Comparison of ENCODE assay signal across 31 mouse cellular contexts in the genomic region with DNA sequence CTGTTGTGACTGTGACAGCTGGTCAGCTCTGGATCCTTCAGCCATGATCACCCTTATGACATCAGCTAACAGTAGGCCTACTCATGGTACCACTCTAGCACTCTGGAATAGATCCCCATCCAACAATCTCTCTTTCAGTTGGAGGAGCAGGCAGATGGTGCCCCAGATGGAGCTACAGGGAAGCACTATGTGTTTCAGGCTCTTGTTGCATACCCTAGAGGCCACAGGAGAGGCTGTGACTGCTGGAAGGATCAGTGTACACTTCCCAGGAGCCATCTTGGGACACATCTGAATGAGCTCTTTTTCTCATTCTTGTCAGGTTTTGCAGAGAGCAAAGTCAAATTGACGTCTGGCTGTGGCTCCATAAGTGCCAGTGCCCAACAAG. TPM values are rescaled to one million over a fixed set of nuclear protein-coding genes. Genes with fewer than 3 reads are reported as not detected.
A peak's percentile ranks its signal among the peaks of the same experiment; 100 is the strongest.
DNase-seq lines count a peak whose midpoint lies in the region; ATAC-seq and TF ChIP-seq lines count a peak whose summit lies in the region.
"Had no signal": no experiment of that assay in that cellular context is flagged by ENCODE, and none has a peak within 500 bp of the region (broad histone marks: within the 10 kb centered on the region; RNA-seq: fewer than 3 reads in every experiment).

No protein-coding gene starts in this region.

- ATAC-seq in forebrain, embryonic 14.5 days = no peak
- no peak for ATAC-seq in forebrain, embryonic 11.5 days (replicated peaks; ENCODE audit: low FRiP score)
- ATAC-seq in intestine, embryonic 16.5 days = no peak
- ATAC-seq in intestine, postnatal 0 days = no peak
- no peak for ATAC-seq in erythroid progenitor cell, adult 5-6 weeks (replicated peaks; ENCODE audit: low FRiP score, poor library complexity, severe bottlenecking)

- 55% methylated on average over 1 of the region's 1 CpGs for WGBS in forebrain, embryonic 14.5 days
- 61% methylated on average over 1 of the region's 1 CpGs for WGBS in forebrain, embryonic 11.5 days
- WGBS in intestine, embryonic 16.5 days = 54% methylated on average over 1 of the region's 1 CpGs
- 48% methylated on average over 1 of the region's 1 CpGs for WGBS in intestine, postnatal 0 days

- 0 out of 2 replicates have a peak overlapping the region, but pooled peaks have one; percentile 4 for H3K27ac ChIP-seq in forebrain, embryonic 14.5 days (ENCODE audit: low read depth, low read length)
- no peak overlapping the region for H3K27ac ChIP-seq in forebrain, embryonic 11.5 days (ENCODE audit: low read depth, low read length)
- peak overlapping the region; percentile 71 for H3K27ac ChIP-seq in intestine, embryonic 16.5 days (ENCODE audit: low read length)
- no peak overlapping the region for H3K27ac ChIP-seq in intestine, postnatal 0 days (ENCODE audit: low read depth, low read length)
- H3K27ac ChIP-seq: heart, embryonic 13.5 days; hindbrain, embryonic 15.5 days; neural tube, embryonic 13.5 days had no signal

- TF ChIP-seq CTCF in intestine, postnatal 0 days (IDR thresholded peaks at IDR 0.05; ENCODE audit: low read depth) = no peak

- peaks cover 33% of the 10 kb centered on the region for H3K4me1 ChIP-seq in forebrain, embryonic 14.5 days (ENCODE audit: control insufficient read depth, insufficient read depth, low read length)
- H3K4me1 ChIP-seq in forebrain, embryonic 11.5 days (replicated peaks; ENCODE audit: control insufficient read depth, insufficient read depth, low read length) = peaks cover 33% of the 10 kb centered on the region
- peaks cover 79% of the 10 kb centered on the region for H3K4me1 ChIP-seq in intestine, embryonic 16.5 days (ENCODE audit: control insufficient read depth, insufficient read depth, low read length)
- H3K4me1 ChIP-seq in intestine, postnatal 0 days (replicated peaks; ENCODE audit: control insufficient read depth, insufficient read depth, low read length) = peaks cover 41% of the 10 kb centered on the region

- no peak overlapping the region for H3K9ac ChIP-seq in forebrain, embryonic 14.5 days (ENCODE audit: low read length)
- no peak overlapping the region for H3K9ac ChIP-seq in forebrain, embryonic 11.5 days (ENCODE audit: low read length)
- H3K9ac ChIP-seq in intestine, embryonic 16.5 days (ENCODE audit: low read depth, low read length) = no peak overlapping the region
- no peak overlapping the region for H3K9ac ChIP-seq in intestine, postnatal 0 days (ENCODE audit: low read depth, low read length)
- H3K9ac ChIP-seq: embryonic facial prominence, embryonic 15.5 days; heart, embryonic 13.5 days; hindbrain, embryonic 15.5 days; neural tube, embryonic 13.5 days had no signal

- H3K27me3 ChIP-seq in forebrain, embryonic 14.5 days (replicated peaks; ENCODE audit: control insufficient read depth, insufficient read depth, low read length) = no peaks in the 10 kb centered on the region
- H3K27me3 ChIP-seq in forebrain, embryonic 11.5 days (ENCODE audit: control insufficient read depth, insufficient read depth, low read length) = no peaks in the 10 kb centered on the region
- no peaks in the 10 kb centered on the region for H3K27me3 ChIP-seq in intestine, embryonic 16.5 days (replicated peaks; ENCODE audit: control insufficient read depth, insufficient read depth, low read length)
- H3K27me3 ChIP-seq in intestine, postnatal 0 days (replicated peaks; ENCODE audit: control insufficient read depth, insufficient read depth, low read length) = no peaks in the 10 kb centered on the region
- H3K27me3 ChIP-seq: hindbrain, embryonic 15.5 days; neural tube, embryonic 13.5 days had no signal

- no peak overlapping the region for H3K4me3 ChIP-seq in forebrain, embryonic 14.5 days (ENCODE audit: low read depth, low read length)
- no peak overlapping the region for H3K4me3 ChIP-seq in forebrain, embryonic 11.5 days (ENCODE audit: low read depth, low read length)
- no peak overlapping the region for H3K4me3 ChIP-seq in intestine, embryonic 16.5 days (ENCODE audit: low read length)
- no peak overlapping the region for H3K4me3 ChIP-seq in intestine, postnatal 0 days (ENCODE audit: low read depth, low read length)
- H3K4me3 ChIP-seq: embryonic facial prominence, embryonic 15.5 days; heart, embryonic 13.5 days; hindbrain, embryonic 15.5 days; neural tube, embryonic 13.5 days had no signal

- no peaks in the 10 kb centered on the region for H3K36me3 ChIP-seq in forebrain, embryonic 14.5 days (ENCODE audit: control insufficient read depth, insufficient read depth, low read length)
- H3K36me3 ChIP-seq in forebrain, embryonic 11.5 days (ENCODE audit: control insufficient read depth, insufficient read depth, low read length) = no peaks in the 10 kb centered on the region
- H3K36me3 ChIP-seq in intestine, embryonic 16.5 days (ENCODE audit: control insufficient read depth, insufficient read depth, low read length) = no peaks in the 10 kb centered on the region
- H3K36me3 ChIP-seq in intestine, postnatal 0 days (ENCODE audit: control insufficient read depth, insufficient read depth) = no peaks in the 10 kb centered on the region
- H3K36me3 ChIP-seq: embryonic facial prominence, embryonic 15.5 days; heart, embryonic 13.5 days; hindbrain, embryonic 15.5 days; neural tube, embryonic 13.5 days had no signal

- no peak overlapping the region for H3K4me2 ChIP-seq in forebrain, embryonic 14.5 days (ENCODE audit: low read length)
- no peak overlapping the region for H3K4me2 ChIP-seq in forebrain, embryonic 11.5 days (ENCODE audit: low read depth, low read length, severe bottlenecking)
- no peak overlapping the region for H3K4me2 ChIP-seq in intestine, embryonic 16.5 days (ENCODE audit: low read depth, low read length)
- no peak overlapping the region for H3K4me2 ChIP-seq in intestine, postnatal 0 days (replicated peaks; ENCODE audit: low read depth)
- H3K4me2 ChIP-seq: embryonic facial prominence, embryonic 15.5 days; heart, embryonic 13.5 days; hindbrain, embryonic 15.5 days; liver, embryonic 11.5 days; neural tube, embryonic 13.5 days had no signal

- DNase-seq in forebrain, embryonic 14.5 days (ENCODE audit: low spot score) = no peak
- DNase-seq in forebrain, embryonic 11.5 days (ENCODE audit: low spot score) = no peak
- peak; percentile 74 for DNase-seq in brain, adult 2 months (ENCODE audit: low read depth, low spot score)
- peak; percentile 31 to 44 for DNase-seq in layer of hippocampus, postnatal 10 days (ENCODE audit: low spot score in 2 of 2)
- DNase-seq: cerebellum, adult 9-10 months; embryo, embryonic 11 days; kidney, adult 18-20 months; kidney, postnatal 10 days; lung, adult 18-20 months; lung, postnatal 14 days; right cerebral cortex, postnatal 14 days; spleen, adult 18-20 months; thymus, adult 18-20 months; thymus, postnatal 4 days had no signal

- H3K9me3 ChIP-seq in forebrain, embryonic 14.5 days (replicated peaks; ENCODE audit: control insufficient read depth, low read length) = no peaks in the 10 kb centered on the region
- no peaks in the 10 kb centered on the region for H3K9me3 ChIP-seq in forebrain, embryonic 11.5 days (ENCODE audit: control insufficient read depth, low read length)
- no peaks in the 10 kb centered on the region for H3K9me3 ChIP-seq in intestine, embryonic 16.5 days (ENCODE audit: control insufficient read depth, low read length)
- H3K9me3 ChIP-seq in intestine, postnatal 0 days (ENCODE audit: control insufficient read depth) = no peaks in the 10 kb centered on the region
- H3K9me3 ChIP-seq: embryonic facial prominence, embryonic 15.5 days; heart, embryonic 13.5 days; hindbrain, embryonic 15.5 days; neural tube, embryonic 13.5 days had no signal

RNA-seq across cellular contexts. Expression of a gene that starts 8.8 kb away (rescaled TPM):
- polyA plus RNA-seq in forebrain, embryonic 14.5 days (2014; fragmentation: Nextera tagmentation; extraction: Ambion mirVana) = 18.6 and 22.1 TPM in 2 replicates
- polyA plus RNA-seq in forebrain, embryonic 11.5 days (2014; fragmentation: Nextera tagmentation; extraction: Ambion mirVana) = 63.6 and 72.1 TPM in 2 replicates
- polyA plus RNA-seq in intestine, embryonic 16.5 days (2015; fragmentation: Nextera tagmentation; extraction: Ambion mirVana) = 11.0 and 14.4 TPM in 2 replicates
- polyA plus RNA-seq in intestine, postnatal 0 days (2015; fragmentation: Nextera tagmentation; extraction: Ambion mirVana) = 15.9 and 16.5 TPM in 2 replicates
- 10 to 100 TPM; 43.0 to 50.3 TPM for total RNA-seq in layer of hippocampus, postnatal 10 days (2021)
- total RNA-seq in erythroid progenitor cell, adult 5-6 weeks (2015; ENCODE audit: low replicate concordance) = 0.42 TPM in 1 of 2 replicates, not detected in the other
- total RNA-seq in erythroid progenitor cell, adult 5-6 weeks (2017; ENCODE audit: low replicate concordance) = 0.64 and 3.0 TPM in 2 replicates

RNA-seq across cellular contexts. Expression of a gene that starts 24.9 kb away (rescaled TPM):
- polyA plus RNA-seq in forebrain, embryonic 14.5 days (2014; fragmentation: Nextera tagmentation; extraction: Ambion mirVana) = 0.97 and 1.9 TPM in 2 replicates
- polyA plus RNA-seq in forebrain, embryonic 11.5 days (2014; fragmentation: Nextera tagmentation; extraction: Ambion mirVana) = 1.3 and 1.5 TPM in 2 replicates
- 23.0 and 23.4 TPM in 2 replicates for polyA plus RNA-seq in intestine, embryonic 16.5 days (2015; fragmentation: Nextera tagmentation; extraction: Ambion mirVana)
- 12.0 and 12.6 TPM in 2 replicates for polyA plus RNA-seq in intestine, postnatal 0 days (2015; fragmentation: Nextera tagmentation; extraction: Ambion mirVana)
- total RNA-seq in layer of hippocampus, postnatal 10 days (2021) = 1 to 10 TPM; 1.8 to 2.4 TPM
- 2.9 and 5.4 TPM in 2 replicates for total RNA-seq in erythroid progenitor cell, adult 5-6 weeks (2015; ENCODE audit: low replicate concordance)
- total RNA-seq in erythroid progenitor cell, adult 5-6 weeks (2017; ENCODE audit: low replicate concordance) = 0.30 and 2.2 TPM in 2 replicates

RNA-seq across cellular contexts. Expression of a gene that starts 39.5 kb away (rescaled TPM):
- polyA plus RNA-seq in forebrain, embryonic 14.5 days (2014; fragmentation: Nextera tagmentation; extraction: Ambion mirVana) = 68.8 and 73.5 TPM in 2 replicates
- 110 TPM in 2 replicates for polyA plus RNA-seq in forebrain, embryonic 11.5 days (2014; fragmentation: Nextera tagmentation; extraction: Ambion mirVana)
- 99.9 and 102 TPM in 2 replicates for polyA plus RNA-seq in intestine, embryonic 16.5 days (2015; fragmentation: Nextera tagmentation; extraction: Ambion mirVana)
- polyA plus RNA-seq in intestine, postnatal 0 days (2015; fragmentation: Nextera tagmentation; extraction: Ambion mirVana) = 41.4 and 45.6 TPM in 2 replicates
- 10 to 100 TPM; 50.6 to 59.3 TPM for total RNA-seq in layer of hippocampus, postnatal 10 days (2021)
- 13.0 and 34.4 TPM in 2 replicates for total RNA-seq in erythroid progenitor cell, adult 5-6 weeks (2015; ENCODE audit: low replicate concordance)
- 15.2 and 29.9 TPM in 2 replicates for total RNA-seq in erythroid progenitor cell, adult 5-6 weeks (2017; ENCODE audit: low replicate concordance)

RNA-seq across cellular contexts. Expression of a gene that starts 42.7 kb away (rescaled TPM):
- polyA plus RNA-seq in forebrain, embryonic 14.5 days (2014; fragmentation: Nextera tagmentation; extraction: Ambion mirVana) = not detected in 2 replicates
- polyA plus RNA-seq in forebrain, embryonic 11.5 days (2014; fragmentation: Nextera tagmentation; extraction: Ambion mirVana) = not detected in 2 replicates
- polyA plus RNA-seq in intestine, embryonic 16.5 days (2015; fragmentation: Nextera tagmentation; extraction: Ambion mirVana) = not detected in 2 replicates
- polyA plus RNA-seq in intestine, postnatal 0 days (2015; fragmentation: Nextera tagmentation; extraction: Ambion mirVana) = not detected in 2 replicates
- not detected for total RNA-seq in layer of hippocampus, postnatal 10 days (2021)
- total RNA-seq in erythroid progenitor cell, adult 5-6 weeks (2015; ENCODE audit: low replicate concordance) = not detected in 2 replicates
- not detected in 2 replicates for total RNA-seq in erythroid progenitor cell, adult 5-6 weeks (2017; ENCODE audit: low replicate concordance)
- total RNA-seq: CH12.LX; gastrocnemius, adult 18-20 months; granulocyte monocyte progenitor cell, adult 5-6 weeks; heart, postnatal 25 days; megakaryocyte, adult 5-6 weeks; MEL; monocyte, adult 5-6 weeks had no signal
- polyA plus RNA-seq: embryonic facial prominence, embryonic 15.5 days; heart, embryonic 13.5 days; hindbrain, embryonic 15.5 days had no signal

RNA-seq across cellular contexts. Expression of a gene that starts 46.8 kb away (rescaled TPM):
- 1.1 TPM in 1 of 2 replicates, not detected in the other for polyA plus RNA-seq in forebrain, embryonic 14.5 days (2014; fragmentation: Nextera tagmentation; extraction: Ambion mirVana)
- 0.88 and 1.3 TPM in 2 replicates for polyA plus RNA-seq in forebrain, embryonic 11.5 days (2014; fragmentation: Nextera tagmentation; extraction: Ambion mirVana)
- polyA plus RNA-seq in intestine, embryonic 16.5 days (2015; fragmentation: Nextera tagmentation; extraction: Ambion mirVana) = 0.12 and 0.62 TPM in 2 replicates
- polyA plus RNA-seq in intestine, postnatal 0 days (2015; fragmentation: Nextera tagmentation; extraction: Ambion mirVana) = 0.78 and 1.4 TPM in 2 replicates
- not detected for total RNA-seq in layer of hippocampus, postnatal 10 days (2021)
- not detected in 2 replicates for total RNA-seq in erythroid progenitor cell, adult 5-6 weeks (2015; ENCODE audit: low replicate concordance)
- not detected in 2 replicates for total RNA-seq in erythroid progenitor cell, adult 5-6 weeks (2017; ENCODE audit: low replicate concordance)
- total RNA-seq: gastrocnemius, adult 18-20 months; granulocyte monocyte progenitor cell, adult 5-6 weeks; heart, postnatal 25 days; layer of hippocampus, adult 8-10 months; monocyte, adult 5-6 weeks had no signal
- polyA plus RNA-seq: heart, embryonic 13.5 days; limb, embryonic 11.5 days had no signal

Comparison
In these comparisons a context has a peak if more than half of its experiments do, and no peak if none do; other contexts are left out.
1. H3K27ac ChIP-seq: peak in forebrain, embryonic 14.5 days (single experiment) and intestine, embryonic 16.5 days (single experiment); none in forebrain, embryonic 11.5 days (single experiment) and intestine, postnatal 0 days (single experiment).
2. DNase-seq: peak in brain, adult 2 months (single experiment) and layer of hippocampus, postnatal 10 days (2 of 2); none in forebrain, embryonic 14.5 days (single experiment) and forebrain, embryonic 11.5 days (single experiment).